8 mouse cellular contexts compared by ENCODE assay signal in the genomic region with DNA sequence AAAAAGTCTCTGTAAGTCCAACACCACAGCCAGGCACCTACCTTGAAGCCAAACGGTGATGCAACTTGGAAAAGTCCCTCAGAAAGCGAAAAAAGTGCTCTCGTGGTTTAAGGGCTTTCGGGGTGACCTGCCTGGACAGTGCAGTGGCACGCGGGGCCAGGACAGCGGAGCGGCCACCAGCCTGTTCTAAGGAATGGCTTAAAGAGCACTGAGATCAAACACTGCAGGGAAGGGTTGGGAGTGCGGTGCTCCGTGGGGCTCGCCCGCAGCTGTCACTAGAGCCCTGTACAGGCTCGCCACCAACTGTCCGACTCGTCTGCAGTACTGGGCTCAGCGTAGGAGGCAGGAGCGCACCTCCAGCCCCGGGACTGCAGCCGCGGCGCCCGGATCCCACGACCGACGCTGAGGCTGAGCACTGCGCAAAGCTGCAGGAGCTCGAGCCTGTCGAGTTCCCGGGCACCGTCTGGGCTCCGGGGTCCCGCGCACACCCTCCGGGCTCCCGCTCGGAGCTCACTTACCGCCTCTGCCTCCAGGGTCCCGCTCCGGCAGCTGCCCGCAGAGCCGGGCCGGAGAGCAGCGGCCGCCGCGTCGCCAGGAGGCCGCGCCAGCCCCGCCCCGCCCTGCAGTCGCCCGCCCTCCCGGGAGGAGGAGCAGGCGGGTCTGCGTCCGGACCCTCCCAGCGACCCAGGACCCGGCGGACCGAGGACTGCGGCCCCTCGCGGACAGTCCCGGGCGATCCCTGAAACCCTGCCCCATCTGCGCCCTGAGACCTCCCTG. TPM values are rescaled to one million over a fixed set of nuclear protein-coding genes. Genes with fewer than 3 reads are reported as not detected.
DNase-seq lines count a peak whose midpoint lies in the region; TF ChIP-seq lines count a peak whose summit lies in the region.

Gene Cgnl1, minus strand, starts transcription at position 612 of the 777 bp plus-strand sequence.

- H3K36me3 ChIP-seq in ES-E14 (ENCODE audit: control insufficient read depth, insufficient read depth, low read length, poor library complexity, severe bottlenecking) (no peaks in the 10 kb centered on the region; the same call in 1 of the 2 replicates), macrophage (ENCODE audit: inconsistent target) (no peaks in the 10 kb centered on the region)
- no peaks in the 10 kb centered on the region for H3K36me3 ChIP-seq in forebrain, embryonic 10.5 days (replicated peaks)
- no peaks in the 10 kb centered on the region for H3K36me3 ChIP-seq in small intestine, adult 2 months (ENCODE audit: control insufficient read depth, insufficient read depth, low read length)

- peak within 1 kb of the TSS; percentile 73 for H3K9ac ChIP-seq in ES-E14 (ENCODE audit: insufficient read depth, low read depth, low read length, poor library complexity, severe bottlenecking)

- intact Hi-C loops in heart, postnatal 14 days (cut with DNase I), result loop anchor here (1.0 kb wide), 1 partner anchor 124 kb away; no protein-coding TSS in a partner anchor

- H3K27me3 ChIP-seq in forebrain, embryonic 10.5 days (ENCODE audit: poor library complexity, severe bottlenecking), result peaks cover 59% of the 10 kb centered on the region
- no peaks in the 10 kb centered on the region for H3K27me3 ChIP-seq in small intestine, adult 2 months (ENCODE audit: control insufficient read depth, insufficient read depth, low read length)

- in situ Hi-C loops in ES-E14 (cut with MboI; ENCODE audit: low sequenced_read_pairs in 2 of 2, unreplicated experiment in 2 of 2), result loop anchor here in 1 of 2 experiments (10.0 kb wide), 1 partner anchor 126 kb away; no protein-coding TSS in a partner anchor

- peaks cover 4 to 26% of the 10 kb centered on the region in 2 experiments; a peak in 3 of 4 replicates for H3K4me1 ChIP-seq in ES-E14 (ENCODE audit: control insufficient read depth in 2 of 2, insufficient read depth in 2 of 2, low read length in 2 of 2, poor library complexity in 1 of 2)
- no peaks in the 10 kb centered on the region for H3K4me1 ChIP-seq in bone marrow, adult 2 months (ENCODE audit: control insufficient read depth, insufficient read depth, low read length)
- H3K4me1 ChIP-seq in forebrain, embryonic 10.5 days, result peaks cover 36% of the 10 kb centered on the region
- H3K4me1 ChIP-seq in small intestine, adult 2 months (ENCODE audit: control insufficient read depth, insufficient read depth, insufficient read length, low read length), result peaks cover 3% of the 10 kb centered on the region; the same call in 1 of the 2 replicates

- TF ChIP-seq CTCF in bone marrow, adult 2 months (IDR thresholded peaks at IDR 0.05; ENCODE audit: control insufficient read depth, insufficient read depth, low read length), result no peak
- no peak for TF ChIP-seq CTCF in small intestine, adult 2 months (IDR thresholded peaks at IDR 0.05; ENCODE audit: extremely low read depth, insufficient read length, insufficient replicate concordance, low read depth, low read length)

- DNase-seq in ES-E14 (ENCODE audit: low read depth, low spot score), result no peak
- peak; percentile 62 for DNase-seq in forebrain, embryonic 10.5 days (ENCODE audit: extremely low spot score, low spot score)
- peak; percentile 83 to 86 for DNase-seq in heart, postnatal 14 days
- DNase-seq in kidney, postnatal 4 days, result peak; percentile 87 to 93
- DNase-seq in T-cell, adult 2 months (ENCODE audit: low spot score), result no peak

- no peaks in the 10 kb centered on the region for H3K79me2 ChIP-seq in macrophage (ENCODE audit: inconsistent target)

- TF ChIP-seq POLR2A in bone marrow, adult 2 months (IDR thresholded peaks at IDR 0.05; ENCODE audit: borderline replicate concordance, control insufficient read depth, low read depth, low read length), result no peak
- peak; percentile 23; the same call in 1 of the 2 replicates for TF ChIP-seq POLR2A in small intestine, adult 2 months (IDR thresholded peaks at IDR 0.05; ENCODE audit: low read depth, low read length)

- H3K4me3 ChIP-seq in ES-E14 (ENCODE audit: insufficient read depth in 1 of 2, low read depth in 1 of 2, low read length in 2 of 2, poor library complexity in 1 of 2, severe bottlenecking in 1 of 2), result peak within 1 kb of the TSS; percentile 78 to 88
- peak within 1 kb of the TSS; percentile 8 for H3K4me3 ChIP-seq in bone marrow, adult 2 months (replicated peaks; ENCODE audit: control insufficient read depth, low read depth, low read length)
- H3K4me3 ChIP-seq in forebrain, embryonic 10.5 days, result peak within 1 kb of the TSS; percentile 75
- H3K4me3 ChIP-seq in macrophage (ENCODE audit: inconsistent target), result peak within 1 kb of the TSS; percentile 28; the same call in 1 of the 2 replicates
- H3K4me3 ChIP-seq in small intestine, adult 2 months (ENCODE audit: low read depth, low read length), result peak within 1 kb of the TSS; percentile 69

- H3K9me3 ChIP-seq in ES-E14 (ENCODE audit: control insufficient read depth, insufficient read depth, low read depth, low read length), result no peaks in the 10 kb centered on the region
- no peaks in the 10 kb centered on the region; the same call in 1 of the 2 replicates for H3K9me3 ChIP-seq in forebrain, embryonic 10.5 days

- H3K27ac ChIP-seq in ES-E14 (ENCODE audit: insufficient read depth, low read depth, low read length, poor library complexity, severe bottlenecking) (no peak within 1 kb of the TSS), macrophage (no peak within 1 kb of the TSS)
- H3K27ac ChIP-seq in bone marrow, adult 2 months (ENCODE audit: control insufficient read depth, insufficient read depth, low read depth, low read length, poor library complexity), result no peak within 1 kb of the TSS
- peak within 1 kb of the TSS; percentile 85 for H3K27ac ChIP-seq in forebrain, embryonic 10.5 days
- H3K27ac ChIP-seq in small intestine, adult 2 months (ENCODE audit: insufficient read depth, low read depth, low read length), result no peak within 1 kb of the TSS

- 2% methylated on average over 64 of the region's 67 CpGs for WGBS in bone marrow, adult 2 months
- under 1% methylated on average over 64 of the region's 67 CpGs for WGBS in forebrain, embryonic 10.5 days
- WGBS in macrophage (ENCODE audit: missing documents), result 2% methylated on average over 64 of the region's 67 CpGs
- WGBS in small intestine, adult 2 months, result 1% methylated on average over 67 of the region's 67 CpGs

TF ChIP-seq in ES-E14, 5 proteins besides CTCF, POLR2A, EP300 and RAD21:
- TF ChIP-seq ZC3H11A (IDR thresholded peaks at IDR 0.05; ENCODE audit: borderline replicate concordance, low read depth, low read length), result no peak
- TF ChIP-seq MAFK (IDR thresholded peaks at IDR 0.05; ENCODE audit: insufficient read depth, low read depth, low read length), result no peak
- no peak for TF ChIP-seq CHD2 (IDR thresholded peaks at IDR 0.05; ENCODE audit: low read depth, low read length)
- TF ChIP-seq ZNF384 (IDR thresholded peaks at IDR 0.05; ENCODE audit: low read depth, low read length), result no peak

RNA-seq across cellular contexts. Expression of gene Cgnl1, which starts in this region (rescaled TPM):
- 39.1 and 45.9 TPM in 2 replicates for total RNA-seq in ES-E14 (2012; rRNA removed)
- 1.1 and 2.4 TPM in 2 replicates for polyA plus RNA-seq in bone marrow, adult 2 months (2011; ENCODE audit: insufficient read depth, insufficient read length, low replicate concordance, missing spikeins)
- 7.3 and 7.6 TPM in 2 replicates for polyA plus RNA-seq in forebrain, embryonic 10.5 days (2016; fragmentation: Nextera tagmentation; extraction: Ambion mirVana)
- total RNA-seq in heart, postnatal 14 days (2021), result 10 to 100 TPM; 29.6 to 35.1 TPM
- total RNA-seq in macrophage (2018; cell fraction: chromatin; rRNA removed), result 10 to 100 TPM in 13 of 26 experiments, 1 to 10 TPM in 13; 1.1 to 86.2 (median 10.5) TPM
- total RNA-seq in macrophage (2018; cell fraction: cytosol; rRNA removed), result 1 to 10 TPM in 19 of 26 experiments, under 1 TPM in 7; 0.68 to 8.3 (median 3.7) TPM
- total RNA-seq in macrophage (2018; cell fraction: nucleus; rRNA removed), result 10 to 100 TPM in 9 of 26 experiments, 1 to 10 TPM in 17; 1.3 to 25.6 (median 7.0) TPM
- polyA plus RNA-seq in macrophage (2018), result 4.6 to 14.4 TPM (median 9.8 TPM) in 3 replicates
- polyA plus RNA-seq in small intestine, adult 2 months (2012; rRNA removed), result 1.0 and 2.0 TPM in 2 replicates

Comparison
In these comparisons a context has a peak if more than half of its experiments do, and no peak if none do; other contexts are left out.
1. DNase-seq: peak in forebrain, embryonic 10.5 days (single experiment), heart, postnatal 14 days (2 of 2) and kidney, postnatal 4 days (2 of 2); none in ES-E14 (single experiment) and T-cell, adult 2 months (single experiment).
2. H3K4me3 ChIP-seq: peak in every context shown above with its lines; median percentile 83 in ES-E14; 75 in forebrain, embryonic 10.5 days; 69 in small intestine, adult 2 months; 28 in macrophage; 8 in bone marrow, adult 2 months.